Mouse (Mus musculus) mouse embryonic stem cell (cell line): ENCODE results near the gene Tmem151a.

Source experiments
- in situ Hi-C, 2 experiments: fragments of 300-500 bp; cut with MboI; formaldehyde crosslinking; loops; 1 replicate in 1 of 2; 3 replicates in 1 of 2; pipeline ENCODE4 v1.14.3; 2019 to 2020; ENCODE audit warnings: low sequenced_read_pairs in 2 of 2, low pct_unique_long_range_greater_than_20kb in 1 of 2, mixed read lengths in 1 of 2; ENCODE audit not compliant: unreplicated experiment in 1 of 2

The Tmem151a gene

GRCm38 (mm10) chr19:5072389-5073019 is 12.8 kb downstream of the Tmem151a start:
- in situ Hi-C loops: no loop called here

DNA sequence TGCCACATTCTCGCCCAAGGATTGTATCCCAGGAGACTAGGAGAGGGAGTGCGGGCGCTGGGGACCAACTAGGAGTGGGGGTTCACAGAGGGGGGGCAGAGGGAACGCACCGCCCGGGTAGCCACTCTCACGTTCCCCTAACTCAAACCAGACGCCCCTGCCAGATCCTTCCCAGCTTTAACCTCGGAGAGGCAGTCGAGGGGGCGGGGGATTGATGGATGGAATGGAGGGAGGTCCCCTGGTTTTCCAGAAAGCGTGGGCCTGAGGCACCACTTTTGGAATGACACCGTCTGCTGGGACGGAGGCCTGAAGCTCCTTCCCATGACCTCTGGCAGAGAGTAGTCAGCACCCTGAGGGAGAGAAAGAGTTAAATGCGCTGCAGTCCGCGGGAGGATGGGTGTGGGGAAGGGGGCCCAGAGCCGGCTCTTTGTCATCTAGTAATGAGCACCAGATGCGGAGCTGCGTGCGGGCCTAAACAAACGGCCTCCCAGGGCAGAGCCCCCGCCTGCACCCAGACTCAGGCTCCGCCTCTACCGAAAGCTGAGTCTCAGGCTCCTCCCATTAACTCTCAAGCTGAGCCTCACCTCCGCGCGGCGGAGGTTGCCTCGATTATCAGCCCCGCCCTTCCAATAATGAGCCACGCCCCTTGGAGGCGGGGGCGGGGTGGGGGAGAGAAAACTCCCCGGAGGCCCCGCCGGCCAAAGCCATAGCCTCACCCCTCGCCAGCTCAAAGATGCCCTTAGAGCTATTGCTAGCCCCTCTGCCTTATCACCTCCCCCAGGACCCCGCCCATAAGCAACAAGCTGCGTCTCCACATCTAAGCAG is 13.6 kb downstream of the Tmem151a start:
- in situ Hi-C loops: no loop called here

DNA sequence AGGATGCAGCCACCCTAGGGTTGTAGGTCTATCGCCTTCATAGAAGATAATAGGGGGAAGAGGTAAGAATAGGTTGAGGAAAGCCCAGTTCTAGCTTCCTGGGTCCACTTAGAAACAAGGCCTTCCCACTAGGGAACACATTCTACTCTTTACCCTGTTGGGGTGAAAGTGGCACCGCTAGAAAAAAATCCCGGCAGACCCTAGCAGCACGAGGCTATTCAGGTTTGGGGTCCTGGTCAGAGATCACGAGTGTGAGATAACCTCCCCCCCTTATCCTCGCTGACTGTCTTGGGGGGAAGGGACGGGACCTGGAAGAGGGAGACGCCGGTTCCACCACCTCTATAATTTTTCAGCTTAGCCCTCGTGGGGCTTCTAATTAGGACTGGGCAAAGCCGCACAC is 14.3 kb downstream of the Tmem151a start:
- in situ Hi-C loops: no loop called here

DNA sequence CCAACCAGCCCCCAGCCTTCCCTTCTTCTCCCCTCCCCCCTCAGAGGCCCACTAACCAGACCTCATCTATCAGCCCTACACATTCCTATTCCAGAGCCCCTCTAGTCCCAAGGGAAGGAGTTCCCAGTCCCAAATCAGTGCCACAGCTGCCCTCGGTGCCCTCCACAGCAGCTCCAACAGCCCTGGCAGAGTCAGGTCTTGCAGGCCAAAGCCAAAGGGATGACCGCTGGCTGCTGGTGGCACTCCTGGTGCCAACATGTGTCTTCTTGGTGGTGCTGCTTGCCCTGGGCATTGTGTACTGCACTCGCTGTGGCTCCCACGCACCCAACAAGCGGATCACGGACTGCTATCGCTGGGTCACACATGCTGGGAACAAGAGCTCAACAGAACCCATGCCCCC is 15.4 kb downstream of the Tmem151a start:
- in situ Hi-C loops: no loop called here

DNA sequence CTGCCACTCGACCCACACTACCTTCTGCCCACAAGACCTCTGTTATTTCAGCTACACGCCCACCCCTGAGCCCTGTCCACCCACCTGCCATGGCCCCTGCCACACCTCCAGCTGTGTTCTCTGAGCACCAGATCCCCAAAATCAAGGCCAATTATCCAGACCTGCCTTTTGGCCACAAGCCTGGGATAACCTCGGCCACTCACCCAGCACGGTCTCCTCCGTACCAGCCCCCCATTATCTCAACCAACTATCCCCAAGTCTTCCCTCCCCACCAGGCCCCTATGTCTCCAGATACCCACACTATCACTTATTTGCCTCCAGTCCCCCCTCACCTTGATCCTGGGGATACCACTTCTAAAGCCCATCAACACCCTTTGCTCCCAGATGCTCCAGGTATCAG is 15.8 kb downstream of the Tmem151a start:
- in situ Hi-C loops: no loop called here

DNA sequence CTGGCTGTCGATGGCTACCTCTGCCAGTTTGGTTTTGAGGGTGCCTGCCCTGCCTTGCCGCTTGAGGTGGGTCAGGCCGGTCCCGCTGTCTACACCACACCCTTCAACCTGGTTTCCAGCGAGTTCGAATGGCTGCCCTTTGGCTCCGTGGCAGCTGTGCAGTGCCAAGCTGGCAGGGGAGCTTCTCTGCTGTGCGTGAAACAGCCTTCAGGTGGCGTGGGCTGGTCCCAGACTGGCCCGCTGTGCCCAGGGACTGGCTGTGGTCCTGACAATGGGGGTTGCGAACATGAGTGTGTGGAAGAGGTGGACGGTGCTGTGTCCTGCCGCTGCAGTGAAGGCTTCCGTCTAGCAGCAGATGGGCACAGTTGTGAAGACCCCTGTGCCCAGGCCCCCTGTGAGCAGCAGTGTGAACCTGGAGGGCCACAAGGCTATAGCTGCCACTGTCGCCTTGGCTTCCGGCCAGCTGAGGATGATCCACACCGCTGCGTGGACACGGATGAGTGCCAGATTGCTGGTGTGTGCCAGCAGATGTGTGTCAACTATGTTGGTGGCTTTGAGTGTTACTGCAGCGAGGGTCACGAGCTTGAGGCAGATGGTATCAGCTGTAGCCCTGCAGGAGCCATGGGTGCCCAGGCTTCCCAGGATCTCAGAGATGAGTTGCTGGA is 16.6 kb downstream of the Tmem151a start:
- in situ Hi-C loops: no loop called here

GRCm38 (mm10) chr19:5067867-5068569 is 17.3 kb downstream of the Tmem151a start, which contains the start of gene Cd248:
Gene Cd248 (plus strand): TSS chr19:5068078.
- in situ Hi-C loops: no loop called here

DNA sequence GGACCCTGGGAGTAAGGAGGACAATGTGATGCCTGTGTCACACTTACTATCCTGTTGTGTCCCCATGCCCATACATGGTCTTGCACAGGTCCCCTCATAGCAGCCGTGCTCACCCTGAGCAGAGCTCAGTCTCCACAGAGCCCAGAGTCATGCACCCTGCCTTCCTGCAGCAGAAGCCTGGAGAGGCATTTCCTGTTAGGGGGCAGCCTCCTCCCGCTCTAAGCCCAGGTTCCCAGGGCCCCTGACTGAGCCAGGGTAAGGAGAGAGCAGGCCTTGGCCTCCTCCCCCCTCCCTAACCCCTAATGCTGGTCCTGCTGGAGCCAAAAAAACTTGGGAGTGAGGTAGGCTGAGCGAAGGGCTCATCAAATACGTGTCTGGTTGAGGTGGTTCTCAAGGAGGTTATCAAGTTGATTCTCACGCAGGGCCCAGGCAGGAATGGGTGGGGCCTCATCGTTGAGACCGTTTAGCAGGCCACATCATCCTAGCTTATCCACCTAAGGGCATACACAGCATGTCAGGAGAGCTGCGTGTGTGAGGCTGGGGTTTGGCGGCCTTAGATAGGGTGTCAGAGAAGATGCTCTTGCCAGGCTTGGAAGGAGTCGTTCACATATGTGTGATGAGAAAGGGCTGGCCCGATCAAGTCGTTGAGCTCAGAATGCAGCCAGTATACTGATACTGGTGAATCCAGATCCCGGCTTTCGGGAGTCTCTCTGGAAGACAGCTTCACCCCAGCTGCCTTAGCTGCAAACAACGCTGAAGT is 18.1 kb downstream of the Tmem151a start:
- in situ Hi-C loops: no loop called here

- in situ Hi-C loops: no loop called here
Observed at GRCm38 (mm10) chr19:5065104-5065503, 20.2 kb downstream of the Tmem151a start.

DNA sequence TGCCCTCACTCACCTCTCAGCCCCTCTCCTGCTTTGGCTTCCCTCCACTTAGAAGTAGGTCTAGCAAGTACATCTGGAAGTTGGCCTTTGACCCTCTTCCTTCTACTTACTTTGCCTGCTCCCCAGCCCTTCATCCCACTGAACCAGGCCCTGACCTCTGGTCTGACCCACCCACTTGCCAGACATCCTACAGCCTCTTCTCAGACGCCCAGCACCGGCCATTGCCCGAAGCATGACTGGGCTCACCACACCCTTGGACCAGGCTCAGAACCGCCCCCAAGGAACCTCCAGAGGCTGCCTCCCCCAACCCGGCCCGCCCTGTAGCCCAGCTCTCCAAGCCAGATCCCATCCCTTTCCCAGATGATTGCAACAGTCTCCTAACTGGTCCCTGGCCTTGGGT is 22.9 kb downstream of the Tmem151a start:
- in situ Hi-C loops: no loop called here

GRCm38 (mm10) chr19:5062041-5062440 is 23.3 kb downstream of the Tmem151a start:
- in situ Hi-C loops: no loop called here

- in situ Hi-C loops: no loop called here
Observed at GRCm38 (mm10) chr19:5060365-5061330, 24.7 kb downstream of the Tmem151a start.

DNA sequence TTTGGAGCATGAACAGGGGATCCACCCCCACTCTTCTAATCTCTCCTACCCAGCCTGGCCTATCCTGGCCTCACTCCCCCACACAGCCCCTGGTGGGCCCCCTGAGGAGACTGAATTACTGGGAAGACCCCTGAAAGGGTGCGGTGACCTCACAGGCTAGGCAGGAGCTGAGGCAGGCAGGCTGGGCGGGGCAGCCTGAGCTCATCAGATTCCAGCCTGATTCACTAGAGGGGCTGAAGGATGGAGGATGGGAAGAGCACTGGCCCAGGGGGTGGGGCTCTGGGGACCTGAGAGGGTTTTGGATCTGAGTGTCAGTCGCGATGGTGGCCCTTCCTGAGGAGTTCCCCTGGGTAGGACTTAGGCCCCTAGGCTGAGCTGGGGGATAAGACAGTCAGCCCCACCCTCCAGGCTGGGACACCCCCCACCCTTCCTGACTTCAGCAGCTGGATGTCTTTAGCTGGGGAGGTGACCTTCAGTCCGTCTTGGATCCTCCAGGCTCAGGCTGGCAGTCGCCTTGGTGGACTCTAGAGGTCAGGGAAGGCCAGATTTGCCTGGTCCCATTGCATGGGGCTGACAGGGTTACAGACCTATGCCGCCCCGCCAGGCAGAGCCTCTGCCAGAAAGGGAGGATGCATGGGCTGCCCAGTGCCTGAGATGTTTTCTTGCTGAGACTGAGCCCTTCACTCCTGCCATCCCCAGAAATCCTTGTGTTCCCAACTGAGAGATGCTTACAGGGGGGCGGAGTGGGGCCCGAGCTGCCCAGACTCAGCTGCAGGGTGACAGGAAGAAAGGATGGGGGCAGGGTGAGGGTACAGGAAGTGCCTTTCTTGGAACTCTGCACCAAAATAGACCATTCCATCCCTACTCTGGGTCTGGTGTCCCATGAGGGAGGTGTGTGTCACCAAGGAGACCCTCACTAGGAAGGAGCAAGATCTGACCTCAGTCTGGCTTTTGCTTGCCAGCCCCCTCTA is 26.2 kb downstream of the Tmem151a start:
- in situ Hi-C loops: no loop called here

DNA sequence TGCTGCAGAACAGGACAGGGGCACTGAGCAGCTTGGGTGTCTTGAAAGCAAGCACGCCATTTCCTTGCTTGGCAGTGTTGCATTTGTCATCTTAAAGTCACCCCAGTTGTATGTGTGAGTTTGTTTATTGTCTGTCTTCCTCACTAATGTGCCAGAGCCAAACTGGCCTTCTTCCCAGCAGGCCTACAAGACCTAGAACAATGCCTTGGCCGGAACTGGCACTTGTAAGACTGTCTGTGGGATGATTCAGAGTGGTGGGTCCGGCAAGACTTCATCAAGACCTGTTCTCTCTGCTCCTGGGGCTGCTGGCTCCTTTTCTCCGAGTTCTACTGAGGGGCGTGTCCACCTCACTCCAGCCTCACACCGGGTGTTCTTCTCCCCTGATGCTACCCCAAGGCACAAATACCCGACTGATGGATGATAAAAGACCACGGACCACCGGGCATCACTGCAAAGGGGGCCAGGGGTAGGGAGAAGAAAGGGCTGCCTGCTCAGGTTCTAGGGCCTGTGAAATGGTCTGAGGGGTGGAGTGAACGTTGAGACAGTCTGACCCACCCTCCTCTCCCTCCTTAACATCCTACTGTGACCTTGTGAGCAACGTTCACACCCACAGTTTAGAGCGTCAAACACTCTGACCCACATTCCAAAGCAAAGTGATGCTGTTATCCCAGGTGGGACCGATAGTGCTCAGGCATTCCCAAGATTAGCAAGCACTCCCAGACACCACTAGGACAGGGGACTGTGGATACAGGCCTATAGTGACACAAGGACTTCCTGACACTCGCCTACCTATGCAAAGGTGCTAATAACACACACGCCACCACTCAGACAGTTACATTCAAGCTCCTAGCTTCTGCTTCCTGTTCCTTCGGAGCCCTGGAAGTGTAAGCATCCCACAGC is 27.2 kb downstream of the Tmem151a start:
- in situ Hi-C loops: no loop called here

GRCm38 (mm10) chr19:5056251-5056650 is 29.1 kb downstream of the Tmem151a start:
- in situ Hi-C loops: no loop called here
